Mouse (Mus musculus) myocyte (in vitro differentiated cells): ENCODE data around the gene Gm49027.

Source experiments
- CEBPB ChIP-seq: IDR thresholded peaks from 2 replicates; pipeline ENCODE4 v1.6.1; 2011; ENCODE audit warnings: mild to moderate bottlenecking, moderate library complexity; ENCODE audit not compliant: poor library complexity, insufficient read depth, severe bottlenecking
- E2F4 ChIP-seq: IDR thresholded peaks from one replicate; pipeline ENCODE4 v1.6.1; 2011; ENCODE audit warnings: mild to moderate bottlenecking, control low read depth, moderate library complexity; ENCODE audit not compliant: insufficient read depth
- POLR2A ChIP-seq: IDR thresholded peaks from one replicate; pipeline ENCODE4 v1.6.1; 2011; ENCODE audit warnings: low read depth, mild to moderate bottlenecking, control low read depth, moderate library complexity; ENCODE audit not compliant: insufficient read length

DNA sequence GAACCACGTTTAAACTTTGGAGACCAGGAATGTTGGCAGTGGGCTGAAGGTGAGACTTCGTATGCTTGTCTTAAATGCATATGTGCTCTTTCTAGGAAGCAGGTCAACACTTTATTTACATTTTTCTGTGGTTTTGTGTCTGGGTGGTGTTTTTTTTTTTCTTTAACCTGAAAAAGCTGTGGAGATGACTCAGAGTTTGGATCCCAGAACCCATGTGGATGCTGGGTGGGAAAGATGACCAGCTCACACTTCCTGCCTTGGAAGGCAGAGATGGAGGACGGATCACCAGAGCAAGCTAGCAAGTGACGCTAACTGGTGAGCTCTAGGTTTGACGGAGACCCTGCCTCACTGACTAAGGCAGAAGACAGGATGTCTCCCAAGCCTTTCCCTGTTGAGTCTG lies 10.4 kb downstream of the Gm49027 start:
- no peak for TF ChIP-seq E2F4
- TF ChIP-seq POLR2A, result no peak
- no peak for TF ChIP-seq CEBPB
